Mouse (Mus musculus): Measurements from ENCODE around the gene Cby3. TPM values are rescaled to one million over a fixed set of nuclear protein-coding genes. Genes with fewer than 3 reads are reported as not detected.

The Cby3 gene
- polyA plus RNA-seq, 1 experiment: not detected

DNA sequence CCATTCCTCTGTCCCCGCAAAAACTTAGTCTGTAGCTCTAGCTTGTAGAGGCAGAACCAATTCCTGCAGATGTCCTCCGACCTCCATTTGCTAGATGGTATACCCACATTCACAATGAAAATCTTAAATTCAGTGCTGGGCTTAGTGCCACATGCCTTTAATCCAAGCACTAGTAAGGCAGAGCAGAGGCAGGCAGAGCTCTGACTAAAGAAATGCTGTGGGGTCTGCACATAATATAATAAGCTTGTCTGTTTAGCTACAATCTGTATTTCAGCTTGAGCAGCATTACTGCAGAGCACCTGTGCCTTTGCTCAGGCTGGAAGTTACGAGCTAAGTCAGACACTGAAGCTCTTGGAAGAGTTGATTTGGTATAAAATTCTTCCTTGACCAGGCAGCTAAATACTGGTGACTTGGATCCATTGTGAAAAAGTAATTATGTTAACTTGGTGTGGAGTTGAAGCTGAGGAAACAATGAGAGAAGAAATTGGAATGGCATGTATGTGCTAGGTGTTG lies 33.0 kb downstream of the Cby3 start:
- Histone ChIP-seq H3K4me1 (ENCODE audit: control insufficient read depth, insufficient read depth, low read length) (no peaks in the 10 kb centered on the region), H3K27ac (ENCODE audit: insufficient read depth, low read length) (no peak overlapping the region), H3K4me3 (ENCODE audit: insufficient read depth, low read length) (no peak overlapping the region)
- TF ChIP-seq CTCF (IDR thresholded peaks at IDR 0.05; ENCODE audit: borderline replicate concordance, insufficient read depth, low read length) (no peak), POLR2A (IDR thresholded peaks at IDR 0.05; ENCODE audit: low read depth, low read length) (no peak)

DNA sequence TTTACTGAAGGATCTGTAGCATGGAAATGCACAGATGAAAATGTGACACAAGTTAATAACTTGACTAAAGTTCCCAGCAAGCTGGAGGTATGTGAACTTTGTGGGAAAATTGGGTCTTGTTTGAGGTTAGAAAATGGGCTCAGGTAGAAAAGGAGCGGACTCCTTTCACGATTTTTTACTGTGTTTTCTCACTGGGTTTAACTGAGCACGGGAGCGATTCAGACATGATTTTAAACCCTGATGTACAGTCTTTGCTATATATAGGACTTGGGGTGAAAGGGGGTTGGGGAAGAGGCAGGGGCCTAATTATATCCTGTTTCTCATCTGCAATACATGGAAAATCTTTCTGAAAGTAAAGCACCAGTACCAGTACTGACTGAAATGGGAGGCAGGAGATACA lies 33.4 kb downstream of the Cby3 start:
- H3K4me3 ChIP-seq (ENCODE audit: insufficient read depth, low read length): no peak overlapping the region
- H3K27ac ChIP-seq (ENCODE audit: insufficient read depth, low read length): no peak overlapping the region
- H3K4me1 ChIP-seq (ENCODE audit: control insufficient read depth, insufficient read depth, low read length): no peaks in the 10 kb centered on the region
- TF ChIP-seq POLR2A (IDR thresholded peaks at IDR 0.05; ENCODE audit: low read depth, low read length): no peak
- no peak for TF ChIP-seq CTCF (IDR thresholded peaks at IDR 0.05; ENCODE audit: borderline replicate concordance, insufficient read depth, low read length)

DNA sequence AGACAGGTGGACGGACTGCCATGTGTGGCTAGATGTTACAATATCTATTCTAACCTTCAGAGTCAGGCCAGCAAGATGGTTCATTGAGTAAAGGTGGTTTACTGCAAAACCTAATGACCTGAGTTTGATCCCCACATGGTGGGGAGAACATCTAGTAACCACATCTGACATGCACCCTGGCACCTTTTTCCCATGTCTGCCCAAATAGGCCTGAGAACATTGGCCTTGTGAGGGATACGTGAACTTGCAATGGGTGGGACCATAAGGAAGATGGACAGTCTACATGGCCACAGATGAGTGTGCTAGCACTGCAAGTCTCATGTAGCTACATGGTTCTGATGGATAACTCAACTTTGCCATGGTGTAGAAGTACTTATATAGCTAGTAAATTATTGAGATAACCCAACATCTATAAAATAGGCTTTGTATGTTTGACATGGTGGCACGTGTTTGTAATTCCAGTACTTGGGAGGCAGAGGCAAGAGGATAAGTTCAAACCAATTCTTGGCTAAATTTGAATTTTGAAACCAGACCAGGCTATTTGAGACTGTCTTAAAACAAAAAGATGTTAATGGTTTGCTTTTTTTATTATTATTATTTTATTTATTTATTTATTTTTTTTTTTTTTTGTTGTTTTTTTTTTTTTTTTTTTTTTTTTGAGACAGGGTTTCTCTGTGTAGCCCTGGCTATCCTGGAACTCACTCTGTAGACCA lies 34.1 kb downstream of the Cby3 start:
- no peaks in the 10 kb centered on the region for H3K4me1 ChIP-seq (ENCODE audit: control insufficient read depth, insufficient read depth, low read length)
- H3K27ac ChIP-seq (ENCODE audit: insufficient read depth, low read length): no peak overlapping the region
- peak; percentile 21; the same call in 1 of the 2 replicates for TF ChIP-seq POLR2A (IDR thresholded peaks at IDR 0.05; ENCODE audit: low read depth, low read length)
- TF ChIP-seq CTCF (IDR thresholded peaks at IDR 0.05; ENCODE audit: borderline replicate concordance, insufficient read depth, low read length): no peak
- H3K4me3 ChIP-seq (ENCODE audit: insufficient read depth, low read length): no peak overlapping the region

DNA sequence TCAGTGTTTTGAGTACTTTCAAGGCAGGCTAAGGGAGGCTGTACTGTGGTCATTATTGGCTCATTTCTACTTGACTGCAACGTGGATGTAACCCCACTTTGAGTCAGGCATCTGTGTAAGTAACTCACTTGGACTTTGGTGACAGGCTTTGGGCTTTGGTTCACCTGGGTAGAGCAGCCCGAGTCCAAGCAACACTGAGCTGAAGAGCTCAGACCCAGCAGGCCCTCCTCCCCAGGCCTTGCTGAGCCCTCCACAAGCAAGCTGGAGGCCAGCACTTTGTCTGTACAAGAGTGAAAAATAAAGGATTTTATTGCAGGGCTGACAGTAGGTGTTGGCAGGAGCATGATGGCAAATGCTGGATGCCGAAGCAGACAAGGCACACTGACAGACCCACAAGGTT lies 34.7 kb downstream of the Cby3 start:
- no peak overlapping the region for H3K27ac ChIP-seq (ENCODE audit: insufficient read depth, low read length)
- H3K4me1 ChIP-seq (ENCODE audit: control insufficient read depth, insufficient read depth, low read length): no peaks in the 10 kb centered on the region
- TF ChIP-seq CTCF (IDR thresholded peaks at IDR 0.05; ENCODE audit: borderline replicate concordance, insufficient read depth, low read length) (no peak), POLR2A (IDR thresholded peaks at IDR 0.05; ENCODE audit: low read depth, low read length) (no peak)
- no peak overlapping the region for H3K4me3 ChIP-seq (ENCODE audit: insufficient read depth, low read length)

DNA sequence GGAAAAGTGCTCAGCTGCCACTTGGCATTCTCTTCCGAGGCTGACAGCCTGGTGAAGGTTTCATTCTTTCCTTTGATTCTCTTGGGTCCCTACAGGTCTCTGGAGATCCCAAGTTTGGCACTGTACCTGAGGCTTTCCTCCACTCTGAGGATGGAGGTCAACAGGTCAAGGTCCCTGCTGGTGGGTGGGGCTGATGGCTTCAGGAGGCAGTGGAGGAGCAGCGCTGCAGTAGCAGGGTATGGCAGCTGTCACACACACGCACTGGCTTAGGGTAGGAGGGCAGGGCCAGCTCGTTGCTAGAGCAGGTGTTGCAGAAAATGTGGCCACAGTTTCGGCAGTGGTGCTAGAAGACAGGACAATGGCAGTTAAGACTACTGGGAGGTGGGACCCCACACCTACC lies 35.4 kb downstream of the Cby3 start:
- TF ChIP-seq CTCF (IDR thresholded peaks at IDR 0.05; ENCODE audit: borderline replicate concordance, insufficient read depth, low read length): no peak
- TF ChIP-seq POLR2A (IDR thresholded peaks at IDR 0.05; ENCODE audit: low read depth, low read length): no peak
- no peak overlapping the region for H3K27ac ChIP-seq (ENCODE audit: insufficient read depth, low read length)

DNA sequence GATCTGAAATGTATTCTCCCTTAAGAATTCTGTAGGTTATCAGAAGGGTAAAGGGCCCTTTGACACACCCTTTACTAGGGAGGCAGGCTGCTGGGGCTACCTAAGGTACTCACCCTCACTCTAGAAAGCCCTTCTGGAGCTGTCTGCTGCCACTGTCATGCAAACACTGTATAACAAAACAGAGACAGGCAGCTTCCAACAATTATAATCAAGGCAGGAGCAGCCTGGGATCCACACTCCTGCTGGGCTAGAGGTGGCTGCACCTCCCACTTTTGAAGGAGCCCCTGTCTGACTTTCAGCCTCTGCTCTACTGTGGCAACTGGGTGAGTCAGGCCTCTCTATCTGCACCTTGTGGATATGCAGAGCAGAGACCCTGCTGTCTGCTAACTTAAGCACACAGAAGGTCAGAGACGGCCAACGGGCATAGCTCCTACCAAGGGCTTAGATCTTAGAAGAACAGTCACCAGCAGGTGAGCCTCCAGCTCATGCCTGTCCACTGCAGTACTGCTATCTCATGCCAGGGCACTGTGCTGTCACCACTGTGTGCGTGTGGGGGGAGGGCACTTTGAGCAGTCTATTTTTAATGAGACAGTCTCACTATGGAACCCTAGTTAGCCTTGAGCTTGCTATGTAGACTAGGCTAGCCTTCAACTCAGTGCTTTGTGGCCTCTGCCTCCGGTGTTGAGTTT lies 37.2 kb downstream of the Cby3 start:
- Histone ChIP-seq H3K27ac (ENCODE audit: insufficient read depth, low read length) (no peak overlapping the region), H3K4me1 (ENCODE audit: control insufficient read depth, insufficient read depth, low read length) (no peaks in the 10 kb centered on the region), H3K4me3 (ENCODE audit: insufficient read depth, low read length) (no peak overlapping the region)
- TF ChIP-seq CTCF (IDR thresholded peaks at IDR 0.05; ENCODE audit: borderline replicate concordance, insufficient read depth, low read length) (no peak), POLR2A (IDR thresholded peaks at IDR 0.05; ENCODE audit: low read depth, low read length) (no peak)

More for the DNA sequence above, 35.4 kb downstream of the Cby3 start:
- Histone ChIP-seq H3K4me1 (ENCODE audit: control insufficient read depth, insufficient read depth, low read length) (no peaks in the 10 kb centered on the region), H3K4me3 (ENCODE audit: insufficient read depth, low read length) (no peak overlapping the region)

DNA sequence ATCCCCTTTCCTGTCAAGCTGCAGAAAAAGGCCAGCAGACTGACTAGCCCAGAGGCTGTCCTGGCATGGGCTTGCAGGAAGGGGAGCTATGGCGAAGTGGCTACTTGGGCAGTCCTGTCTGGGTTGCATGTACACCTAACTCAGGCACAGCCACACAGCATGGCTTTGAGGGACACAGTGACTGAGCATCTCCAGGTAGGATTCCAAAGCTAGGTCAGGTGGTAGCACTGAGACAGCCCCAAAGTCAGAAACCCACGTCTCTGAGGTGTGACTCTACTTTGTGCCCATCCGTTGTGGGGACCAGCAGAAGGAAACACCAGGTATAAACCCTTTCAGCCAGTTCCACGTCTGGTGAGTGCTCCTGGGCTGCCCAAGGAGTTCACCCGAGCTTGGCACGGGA lies 39.0 kb downstream of the Cby3 start:
- TF ChIP-seq POLR2A (IDR thresholded peaks at IDR 0.05; ENCODE audit: low read depth, low read length) (no peak), CTCF (IDR thresholded peaks at IDR 0.05; ENCODE audit: borderline replicate concordance, insufficient read depth, low read length) (no peak)
- H3K27ac ChIP-seq (ENCODE audit: insufficient read depth, low read length): no peak overlapping the region
- H3K4me3 ChIP-seq (ENCODE audit: insufficient read depth, low read length): no peak overlapping the region
- H3K4me1 ChIP-seq (ENCODE audit: control insufficient read depth, insufficient read depth, low read length): no peaks in the 10 kb centered on the region

DNA sequence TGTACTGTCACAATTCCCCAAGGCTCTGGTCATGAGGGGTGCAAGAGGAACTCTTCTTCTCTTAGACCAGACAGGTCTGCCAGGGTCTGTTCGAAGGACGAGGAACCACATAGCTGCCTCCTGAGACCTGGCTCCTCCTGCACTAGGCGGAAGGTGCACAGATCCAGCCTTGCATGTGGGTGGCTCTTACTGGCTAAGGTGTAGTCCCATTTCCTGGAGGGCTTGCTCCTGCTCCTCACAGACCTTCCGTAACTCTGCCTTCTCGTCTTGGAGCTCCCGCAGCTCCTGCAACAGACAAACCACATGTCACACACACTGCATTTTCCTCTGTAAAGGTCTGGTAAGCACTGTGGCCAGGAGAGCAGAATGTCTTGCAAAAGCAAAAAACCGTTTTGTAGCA lies 40.5 kb downstream of the Cby3 start:
- Histone ChIP-seq H3K4me1 (ENCODE audit: control insufficient read depth, insufficient read depth, low read length) (no peaks in the 10 kb centered on the region), H3K27ac (ENCODE audit: insufficient read depth, low read length) (no peak overlapping the region), H3K4me3 (ENCODE audit: insufficient read depth, low read length) (no peak overlapping the region)
- TF ChIP-seq CTCF (IDR thresholded peaks at IDR 0.05; ENCODE audit: borderline replicate concordance, insufficient read depth, low read length): no peak
- TF ChIP-seq POLR2A (IDR thresholded peaks at IDR 0.05; ENCODE audit: low read depth, low read length): no peak

DNA sequence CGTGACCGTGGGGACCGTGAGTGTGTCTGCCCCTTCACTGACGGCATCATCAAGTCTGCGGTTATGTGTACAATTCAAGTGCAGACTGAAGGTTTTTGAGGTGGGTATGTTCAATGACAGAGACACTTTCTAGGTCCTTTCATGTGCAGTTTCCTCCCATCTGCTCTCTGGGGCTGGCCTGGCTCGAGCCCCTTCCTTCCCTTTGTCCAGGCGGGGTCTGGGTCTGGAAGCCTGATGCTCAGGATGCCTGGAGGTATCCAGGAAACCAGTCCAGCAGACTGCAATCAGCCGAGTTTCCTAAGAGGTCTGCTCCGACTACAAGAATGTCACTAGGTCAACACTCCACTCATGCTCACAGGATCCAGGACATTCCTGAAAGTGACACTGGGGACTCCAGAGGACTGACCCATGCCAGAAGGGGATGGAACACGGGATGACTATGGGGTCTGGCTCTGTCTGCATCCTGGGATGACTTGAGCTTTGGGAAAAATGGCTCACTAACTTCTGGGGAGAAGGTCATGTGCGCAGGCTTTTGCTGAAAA lies 42.6 kb downstream of the Cby3 start:
- no peaks in the 10 kb centered on the region for H3K4me1 ChIP-seq (ENCODE audit: control insufficient read depth, insufficient read depth, low read length)
- no peak overlapping the region for H3K4me3 ChIP-seq (ENCODE audit: insufficient read depth, low read length)
- TF ChIP-seq CTCF (IDR thresholded peaks at IDR 0.05; ENCODE audit: borderline replicate concordance, insufficient read depth, low read length) (no peak), POLR2A (IDR thresholded peaks at IDR 0.05; ENCODE audit: low read depth, low read length) (no peak)
- H3K27ac ChIP-seq (ENCODE audit: insufficient read depth, low read length): no peak overlapping the region

DNA sequence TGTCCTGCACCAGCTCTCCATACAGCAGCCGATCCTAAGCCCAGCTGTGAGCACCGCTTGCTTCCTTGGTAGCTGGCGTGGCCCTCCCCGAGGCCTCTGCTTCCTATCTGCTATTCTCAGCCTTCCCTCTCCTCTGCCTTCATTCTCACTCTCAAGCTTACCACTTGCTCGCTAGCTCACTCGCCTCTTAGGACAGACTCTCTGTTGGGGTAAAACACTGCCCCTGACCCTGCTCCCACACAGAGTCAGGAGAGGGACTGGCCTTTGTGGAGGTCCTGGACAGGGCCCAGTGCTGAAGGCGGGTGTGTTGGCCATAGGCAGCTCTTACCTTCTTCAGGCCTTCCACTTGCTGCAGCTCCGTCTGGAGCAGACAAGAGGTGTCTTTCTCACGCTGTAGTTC lies 43.1 kb downstream of the Cby3 start:
- no peaks in the 10 kb centered on the region for H3K4me1 ChIP-seq (ENCODE audit: control insufficient read depth, insufficient read depth, low read length)
- TF ChIP-seq CTCF (IDR thresholded peaks at IDR 0.05; ENCODE audit: borderline replicate concordance, insufficient read depth, low read length): no peak
- no peak for TF ChIP-seq POLR2A (IDR thresholded peaks at IDR 0.05; ENCODE audit: low read depth, low read length)
- no peak overlapping the region for H3K4me3 ChIP-seq (ENCODE audit: insufficient read depth, low read length)
- H3K27ac ChIP-seq (ENCODE audit: insufficient read depth, low read length): no peak overlapping the region
